Mouse (Mus musculus): Measurements from ENCODE around the gene Sf3a1.
"Not testable (repeated sequence)": the region's sequence is repeated elsewhere in the genome, so short reads cannot be mapped to it uniquely, and the experiment has no call there.

The Sf3a1 gene

GRCm38 (mm10) chr11:4159808-4160708 is at the start of gene Sf3a1, which contains the start of gene Ccdc157:
Gene Sf3a1, plus strand, starts transcription at chr11:4160350.
Gene Ccdc157, minus strand, starts transcription at chr11:4160293.
- DNase-seq = peak; percentile 97

- DNase-seq = no peak
These were observed 48.1 kb upstream of the Sf3a1 start for GRCm38 (mm10) chr11:4112033-4112432.

- DNase-seq = no peak
These were observed 47.3 kb upstream of the Sf3a1 start for GRCm38 (mm10) chr11:4112861-4113260.

GRCm38 (mm10) chr11:4113496-4113895 is 46.7 kb upstream of the Sf3a1 start:
- DNase-seq = no peak

- DNase-seq = no peak
These were observed 46.2 kb upstream of the Sf3a1 start for GRCm38 (mm10) chr11:4113970-4114369.

- DNase-seq = not testable (repeated sequence)
These were observed 45.6 kb upstream of the Sf3a1 start for GRCm38 (mm10) chr11:4114541-4114940.

GRCm38 (mm10) chr11:4115407-4115806 is 44.7 kb upstream of the Sf3a1 start:
- no peak for DNase-seq

GRCm38 (mm10) chr11:4116458-4117141 is 43.5 kb upstream of the Sf3a1 start:
- DNase-seq = peak in 1 of 2 experiments; percentile 27

GRCm38 (mm10) chr11:4117372-4118071 is 42.6 kb upstream of the Sf3a1 start:
- no peak for DNase-seq

GRCm38 (mm10) chr11:4118081-4118921 is 41.8 kb upstream of the Sf3a1 start:
- DNase-seq = peak; percentile 79 to 84

- no peak for DNase-seq
These were observed 40.5 kb upstream of the Sf3a1 start for GRCm38 (mm10) chr11:4119635-4120034.

GRCm38 (mm10) chr11:4121691-4122090 is 38.5 kb upstream of the Sf3a1 start:
- no peak for DNase-seq

- no peak for DNase-seq
These were observed 37.9 kb upstream of the Sf3a1 start for GRCm38 (mm10) chr11:4122226-4122625.

GRCm38 (mm10) chr11:4122742-4123579 is 37.2 kb upstream of the Sf3a1 start, which contains the start of gene Sec14l2:
Gene Sec14l2, minus strand, starts transcription at chr11:4123415.
- no peak for DNase-seq

GRCm38 (mm10) chr11:4123922-4124321 is 36.2 kb upstream of the Sf3a1 start:
- peak in 1 of 2 experiments; percentile 53 for DNase-seq

GRCm38 (mm10) chr11:4127059-4127458 is 33.1 kb upstream of the Sf3a1 start:
- no peak for DNase-seq

- not testable (repeated sequence) for DNase-seq
These were observed 31.7 kb upstream of the Sf3a1 start for GRCm38 (mm10) chr11:4128461-4128860.

GRCm38 (mm10) chr11:4133450-4133849 is 26.7 kb upstream of the Sf3a1 start:
- DNase-seq = no peak

- DNase-seq = no peak
These were observed 25.8 kb upstream of the Sf3a1 start for GRCm38 (mm10) chr11:4134400-4134799.

- peak; percentile 96 to 97 for DNase-seq
These were observed 24.9 kb upstream of the Sf3a1 start, which contains the start of gene Rnf215 for GRCm38 (mm10) chr11:4134986-4135935. Gene Rnf215, plus strand, starts transcription at chr11:4135202.
